Mouse (Mus musculus) kidney, embryonic 16.5 days (tissue): ENCODE results near the gene Slc1a4. TPM values are rescaled to one million over a fixed set of nuclear protein-coding genes. Genes with fewer than 3 reads are reported as not detected.

ENCODE experiments used
- ATAC-seq: fragments of 200-750 bp; cut with Nextera tagmentation; 2 replicates; pipeline ENCODE4 v1.8.0; 2017; ENCODE audit warnings: moderate TSS enrichment; ENCODE audit not compliant: low FRiP score, low TSS enrichment
- H3K27ac ChIP-seq: fragments of 300-500 bp; sonication (generic); 2 replicates; pipeline ENCODE4 v1.5.1; 2014; ENCODE audit warnings: low read length
- H3K27me3 ChIP-seq: fragments of 300-500 bp; sonication (generic); 2 replicates; pipeline ENCODE4 v1.6.1; 2014; ENCODE audit warnings: low read length, control low read depth, mixed read lengths; ENCODE audit not compliant: insufficient read depth
- H3K36me3 ChIP-seq: fragments of 300-500 bp; sonication (generic); 2 replicates; pipeline ENCODE4 v1.6.1; 2014; ENCODE audit warnings: low read length, control low read depth, mixed read lengths; ENCODE audit not compliant: insufficient read depth
- H3K4me1 ChIP-seq: fragments of 300-500 bp; sonication (generic); 2 replicates; pipeline ENCODE4 v1.6.1; 2014; ENCODE audit warnings: low read length, control low read depth, mixed read lengths; ENCODE audit not compliant: insufficient read depth
- H3K4me2 ChIP-seq: fragments of 300-500 bp; sonication (generic); replicated peaks from 2 replicates; pipeline ENCODE4 v1.6.1; 2014; ENCODE audit warnings: low read depth, low read length
- H3K4me3 ChIP-seq: fragments of 300-500 bp; sonication (generic); 2 replicates; pipeline ENCODE4 v1.5.1; 2014; ENCODE audit warnings: mild to moderate bottlenecking, low read length
- H3K9ac ChIP-seq: fragments of 300-500 bp; sonication (generic); replicated peaks from 2 replicates; pipeline ENCODE4 v1.6.1; 2014; ENCODE audit warnings: low read length
- H3K9me3 ChIP-seq: fragments of 300-500 bp; sonication (generic); 2 replicates; pipeline ENCODE4 v1.6.1; 2016; ENCODE audit warnings: low read length, control low read depth
- WGBS: fragments of 180-500 bp; shearing (Covaris S2); extraction: QIAGEN DNeasy Blood & Tissue Kit; methylation state at CpG from one replicate; pipeline ENCODE4 v1.1.7; 2014; 5-methylcytosine and 5-hydroxymethylcytosine counted together
- polyA plus RNA-seq: library from polyadenylated mRNA; unstranded; fragments of >200 nt; fragmentation: Nextera tagmentation; extraction: Ambion mirVana; gene quantifications from 2 replicates; pipeline ENCODE4 v1.2.1, GENCODE M21; 2015

Slc1a4 gene
- polyA plus RNA-seq, 1 experiment from 2014 or later = 9.8 TPM

DNA sequence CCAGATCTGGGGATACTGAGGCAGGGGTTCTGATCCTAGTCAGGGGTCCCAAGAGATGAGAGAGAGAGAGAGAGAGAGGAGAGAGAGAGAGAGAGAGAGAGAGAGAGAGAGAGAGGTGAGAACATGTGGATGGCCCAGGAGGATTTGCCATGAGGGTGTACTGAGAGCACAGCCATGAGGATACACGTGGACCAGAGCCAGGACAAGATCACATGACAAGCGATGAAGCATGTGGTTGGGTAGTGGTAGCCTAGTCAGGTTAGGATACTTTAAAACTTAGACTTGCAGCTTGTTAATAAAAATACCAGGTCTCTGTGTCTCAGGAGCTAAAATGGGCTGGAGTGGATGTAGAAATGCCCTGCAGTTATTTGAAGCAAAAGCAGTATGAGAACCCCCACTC is 56.5 kb downstream of the Slc1a4 start:
- H3K36me3 ChIP-seq = no peaks in the 10 kb centered on the region
- no peak overlapping the region for H3K9ac ChIP-seq
- no peak for ATAC-seq
- H3K9me3 ChIP-seq = no peaks in the 10 kb centered on the region
- H3K27me3 ChIP-seq = no peaks in the 10 kb centered on the region
- no peak overlapping the region for H3K27ac ChIP-seq
- no peaks in the 10 kb centered on the region for H3K4me1 ChIP-seq
- WGBS = 76% methylated on average over 2 of the region's 2 CpGs
- H3K4me3 ChIP-seq = no peak overlapping the region
- H3K4me2 ChIP-seq = no peak overlapping the region

DNA sequence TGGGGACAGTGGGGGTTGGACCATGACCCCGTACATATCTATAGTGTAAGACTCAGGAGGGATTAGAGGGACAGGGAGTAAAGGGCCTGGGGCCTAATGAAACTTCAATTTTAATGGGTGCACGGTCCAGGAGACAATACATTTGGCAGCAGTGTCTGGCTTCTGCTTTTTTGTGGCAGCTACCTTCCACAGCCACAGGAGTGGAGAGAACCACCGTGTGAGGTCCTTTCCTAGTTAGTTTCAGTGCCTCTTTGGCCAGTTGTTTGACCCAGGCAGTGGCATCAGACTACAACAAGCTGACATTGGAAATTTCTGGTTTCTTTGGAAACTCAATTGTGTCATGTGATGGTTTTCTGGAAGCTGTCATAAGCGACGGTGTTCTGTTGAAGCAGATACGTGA is 62.6 kb downstream of the Slc1a4 start:
- Histone ChIP-seq H3K4me1 (no peaks in the 10 kb centered on the region), H3K9me3 (no peaks in the 10 kb centered on the region), H3K27ac (no peak overlapping the region), H3K4me2 (no peak overlapping the region), H3K27me3 (no peaks in the 10 kb centered on the region), H3K4me3 (no peak overlapping the region), H3K9ac (no peak overlapping the region), H3K36me3 (no peaks in the 10 kb centered on the region)
- 88% methylated on average over 6 of the region's 6 CpGs for WGBS
- no peak for ATAC-seq

DNA sequence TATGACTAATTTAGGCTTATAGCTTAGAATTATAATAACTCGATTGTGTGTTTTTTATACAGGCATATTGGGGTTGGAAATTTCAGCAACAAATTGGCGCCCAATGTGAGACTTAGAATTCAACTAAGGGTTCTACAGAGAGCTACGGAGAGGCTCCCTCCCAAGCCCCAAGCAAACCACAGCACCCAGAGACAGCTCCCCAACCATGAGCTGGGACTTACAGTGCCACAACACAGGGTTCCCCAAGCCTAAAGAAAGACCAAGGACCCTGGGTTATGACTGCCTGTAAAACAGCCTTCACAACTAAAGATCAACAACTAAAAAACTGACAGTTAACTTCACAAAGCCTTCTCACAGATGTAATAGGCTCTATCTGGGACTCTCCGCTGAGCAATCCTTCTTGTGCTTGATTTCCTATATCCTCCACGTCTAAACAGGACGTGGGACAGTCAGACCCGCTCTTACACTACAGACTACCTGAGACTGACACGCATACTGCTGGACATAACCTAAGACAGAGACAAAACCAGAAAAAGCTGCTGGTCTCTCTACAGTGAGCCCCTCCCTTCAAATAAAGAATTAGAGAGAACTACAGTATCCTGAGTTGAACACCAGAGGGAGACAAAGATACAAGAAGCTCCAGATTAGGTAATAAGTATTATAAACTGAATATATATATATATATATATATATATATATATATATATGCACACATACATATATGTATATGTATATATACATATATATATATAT is 69.7 kb downstream of the Slc1a4 start:
- no peaks in the 10 kb centered on the region for H3K9me3 ChIP-seq
- H3K4me1 ChIP-seq = no peaks in the 10 kb centered on the region
- H3K4me2 ChIP-seq = no peak overlapping the region
- no peak overlapping the region for H3K4me3 ChIP-seq
- no peaks in the 10 kb centered on the region for H3K36me3 ChIP-seq
- no peak for ATAC-seq
- no peaks in the 10 kb centered on the region for H3K27me3 ChIP-seq
- H3K27ac ChIP-seq = no peak overlapping the region
- WGBS = 63% methylated on average over 8 of the region's 8 CpGs
- no peak overlapping the region for H3K9ac ChIP-seq

DNA sequence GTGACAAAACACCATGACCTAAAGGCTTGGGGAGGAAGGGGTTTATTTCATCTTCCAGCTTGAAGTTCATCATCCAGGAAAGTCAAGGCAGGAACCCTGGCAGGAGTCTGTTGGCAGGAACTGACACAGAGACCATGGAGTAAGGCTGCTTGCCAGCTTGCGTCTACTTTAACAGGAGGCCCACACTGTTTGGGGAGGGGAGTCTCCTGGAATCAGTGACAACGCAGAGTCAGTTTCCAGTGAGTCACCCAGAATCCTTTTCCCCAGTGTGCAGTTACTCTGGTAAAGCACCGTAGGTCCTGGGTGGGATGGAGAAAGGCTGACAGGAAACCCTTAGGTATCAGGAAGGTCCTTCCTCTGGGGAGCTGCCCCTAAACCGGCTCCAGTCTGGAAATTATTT is 77.7 kb downstream of the Slc1a4 start:
- no peak overlapping the region for H3K4me2 ChIP-seq
- H3K9ac ChIP-seq = no peak overlapping the region
- H3K4me1 ChIP-seq = no peaks in the 10 kb centered on the region
- no peaks in the 10 kb centered on the region for H3K9me3 ChIP-seq
- H3K4me3 ChIP-seq = no peak overlapping the region
- no peak for ATAC-seq
- H3K27ac ChIP-seq = no peak overlapping the region
- WGBS = 79% methylated on average over 4 of the region's 4 CpGs
- H3K36me3 ChIP-seq = no peaks in the 10 kb centered on the region
- H3K27me3 ChIP-seq = no peaks in the 10 kb centered on the region

DNA sequence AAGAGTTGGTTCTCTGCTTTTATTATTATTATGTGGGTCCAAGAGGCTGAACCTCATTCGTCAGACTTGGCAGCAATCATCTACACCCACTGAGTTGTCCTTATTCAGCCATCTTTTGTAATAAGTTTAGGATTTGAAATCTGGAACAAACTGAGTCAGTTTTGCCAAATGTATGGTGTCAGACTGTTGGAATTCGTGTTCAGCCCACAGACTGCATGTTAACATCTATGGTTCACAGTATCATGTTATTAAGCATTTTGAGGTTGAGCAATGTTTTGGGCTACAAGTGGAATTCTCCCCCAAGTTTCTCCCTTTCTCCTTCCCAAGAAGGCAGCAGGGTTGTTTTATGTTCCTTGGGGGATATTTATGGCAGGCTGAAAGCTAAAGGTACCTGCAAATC is 79.4 kb downstream of the Slc1a4 start:
- no peak for ATAC-seq
- Histone ChIP-seq H3K4me2 (no peak overlapping the region), H3K9me3 (no peaks in the 10 kb centered on the region), H3K27ac (no peak overlapping the region), H3K4me1 (peaks cover 5% of the 10 kb centered on the region), H3K27me3 (no peaks in the 10 kb centered on the region), H3K36me3 (no peaks in the 10 kb centered on the region), H3K9ac (no peak overlapping the region), H3K4me3 (no peak overlapping the region)
- 81% methylated on average over 2 of the region's 2 CpGs for WGBS

Other genes with a start within 250 kb of the Slc1a4 start
- gene Actr2, start 219.8 kb downstream of the Slc1a4 start, polyA plus RNA-seq = 109 and 116 TPM in 2 replicates
- gene Rab1a, start 131.3 kb downstream of the Slc1a4 start, polyA plus RNA-seq = 261 and 265 TPM in 2 replicates
- 35.1 and 40.5 TPM in 2 replicates for gene Cep68, start 83.3 kb downstream of the Slc1a4 start, polyA plus RNA-seq
- 33.1 and 38.4 TPM in 2 replicates for gene Sertad2, start 210.5 kb upstream of the Slc1a4 start, polyA plus RNA-seq